Mouse (Mus musculus) neural tube, embryonic 11.5 days (tissue): ENCODE results near the gene Gm17571. TPM values are rescaled to one million over a fixed set of nuclear protein-coding genes. Genes with fewer than 3 reads are reported as not detected.

Experiments used
- ATAC-seq: fragments of 200-750 bp; cut with Nextera tagmentation; 2 replicates; pipeline ENCODE4 v1.8.0; 2017; ENCODE audit warnings: moderate number of reproducible peaks, mild to moderate bottlenecking, moderate TSS enrichment, moderate library complexity; ENCODE audit not compliant: insufficient read depth, low FRiP score, low TSS enrichment
- DNase-seq: peaks from one replicate; pipeline ENCODE4 v3.0.0-alpha.2; 2015; ENCODE audit warnings: low spot score
- H3K27ac ChIP-seq: fragments of 300-500 bp; sonication (generic); 2 replicates; pipeline ENCODE4 v1.5.1; 2014; ENCODE audit warnings: low read depth, mild to moderate bottlenecking, low read length
- H3K27me3 ChIP-seq: fragments of 300-500 bp; sonication (generic); 2 replicates; pipeline ENCODE4 v1.6.1; 2014; ENCODE audit warnings: mild to moderate bottlenecking, low read length, mixed read lengths; ENCODE audit not compliant: control insufficient read depth, insufficient read depth
- H3K36me3 ChIP-seq: fragments of 300-500 bp; sonication (generic); 2 replicates; pipeline ENCODE4 v1.6.1; 2014; ENCODE audit warnings: mild to moderate bottlenecking, low read length, moderate library complexity, mixed read lengths; ENCODE audit not compliant: control insufficient read depth, insufficient read depth
- H3K4me1 ChIP-seq: fragments of 300-500 bp; sonication (generic); 2 replicates; pipeline ENCODE4 v1.6.1; 2014; ENCODE audit warnings: low read length, mixed read lengths; ENCODE audit not compliant: control insufficient read depth, insufficient read depth
- H3K4me2 ChIP-seq: fragments of 300-500 bp; sonication (generic); 2 replicates; pipeline ENCODE4 v1.6.1; 2014; ENCODE audit warnings: low read depth, mild to moderate bottlenecking, moderate library complexity
- H3K4me3 ChIP-seq: fragments of 300-500 bp; sonication (generic); 2 replicates; pipeline ENCODE4 v1.5.1; 2014; ENCODE audit warnings: low read depth, low read length
- H3K9ac ChIP-seq: fragments of 300-500 bp; sonication (generic); 2 replicates; pipeline ENCODE4 v1.6.1; 2014; ENCODE audit warnings: mild to moderate bottlenecking, low read length
- H3K9me3 ChIP-seq: fragments of 300-500 bp; sonication (generic); 2 replicates; pipeline ENCODE4 v1.6.1; 2016; ENCODE audit warnings: low read length; ENCODE audit not compliant: control insufficient read depth
- WGBS: fragments of 180-500 bp; shearing (Covaris S2); extraction: QIAGEN DNeasy Blood & Tissue Kit; methylation state at CpG from one replicate; pipeline ENCODE4 v1.1.7; 2014; 5-methylcytosine and 5-hydroxymethylcytosine counted together
- polyA plus RNA-seq: library from polyadenylated mRNA; unstranded; fragments of >200 nt; fragmentation: Nextera tagmentation; extraction: Ambion mirVana; gene quantifications from 2 replicates; pipeline ENCODE4 v1.2.1, GENCODE M21; 2014

Gm17571 gene
- polyA plus RNA-seq, 1 experiment from 2014 or later = not detected

- no peaks in the 10 kb centered on the region; the same call in 1 of the 2 replicates for H3K4me1 ChIP-seq
- H3K27ac ChIP-seq = no peak overlapping the region
- no peak overlapping the region for H3K9ac ChIP-seq
- DNase-seq (no peak), ATAC-seq (no peak)
- no peaks in the 10 kb centered on the region for H3K9me3 ChIP-seq
- no peak overlapping the region for H3K4me2 ChIP-seq
- H3K36me3 ChIP-seq = no peaks in the 10 kb centered on the region
- WGBS = 50% methylated on average over 1 of the region's 1 CpGs
- H3K4me3 ChIP-seq = no peak overlapping the region
- H3K27me3 ChIP-seq = no peaks in the 10 kb centered on the region
Observed at GRCm38 (mm10) chr9:13443484-13444211, 2.9 kb downstream of the Gm17571 start.

GRCm38 (mm10) chr9:13442012-13442735 lies 4.4 kb downstream of the Gm17571 start:
- Histone ChIP-seq H3K27me3 (no peaks in the 10 kb centered on the region), H3K27ac (0 out of 2 replicates have a peak overlapping the region, but pooled peaks have one; percentile 20), H3K36me3 (no peaks in the 10 kb centered on the region), H3K4me1 (no peaks in the 10 kb centered on the region; the same call in 1 of the 2 replicates), H3K4me2 (no peak overlapping the region), H3K9me3 (no peaks in the 10 kb centered on the region), H3K4me3 (no peak overlapping the region), H3K9ac (no peak overlapping the region)
- ATAC-seq = no peak
- 83% methylated on average over 13 of the region's 13 CpGs for WGBS
- no peak for DNase-seq

GRCm38 (mm10) chr9:13440911-13441310 lies 5.6 kb downstream of the Gm17571 start:
- no peak for DNase-seq
- Histone ChIP-seq H3K9me3 (no peaks in the 10 kb centered on the region), H3K4me2 (no peak overlapping the region), H3K36me3 (no peaks in the 10 kb centered on the region), H3K9ac (no peak overlapping the region), H3K4me3 (no peak overlapping the region), H3K27ac (no peak overlapping the region), H3K4me1 (no peaks in the 10 kb centered on the region; the same call in 1 of the 2 replicates), H3K27me3 (no peaks in the 10 kb centered on the region)
- no peak for ATAC-seq
- 80% methylated on average over 6 of the region's 6 CpGs for WGBS

GRCm38 (mm10) chr9:13433501-13434090 lies 13.0 kb downstream of the Gm17571 start:
- 94% methylated on average over 6 of the region's 6 CpGs for WGBS
- no peaks in the 10 kb centered on the region for H3K27me3 ChIP-seq
- DNase-seq (no peak), ATAC-seq (no peak)
- no peak overlapping the region for H3K4me3 ChIP-seq
- no peaks in the 10 kb centered on the region for H3K9me3 ChIP-seq
- H3K9ac ChIP-seq = no peak overlapping the region
- no peak overlapping the region for H3K27ac ChIP-seq
- no peaks in the 10 kb centered on the region for H3K36me3 ChIP-seq
- H3K4me2 ChIP-seq = no peak overlapping the region
- peaks cover 2% of the 10 kb centered on the region; the same call in 1 of the 2 replicates for H3K4me1 ChIP-seq

GRCm38 (mm10) chr9:13431646-13432045 lies 14.9 kb downstream of the Gm17571 start:
- Histone ChIP-seq H3K36me3 (no peaks in the 10 kb centered on the region), H3K9me3 (no peaks in the 10 kb centered on the region), H3K27ac (no peak overlapping the region), H3K4me1 (peaks cover 5% of the 10 kb centered on the region; the same call in 1 of the 2 replicates), H3K27me3 (no peaks in the 10 kb centered on the region), H3K9ac (no peak overlapping the region), H3K4me2 (no peak overlapping the region), H3K4me3 (no peak overlapping the region)
- no peak for DNase-seq
- 90% methylated on average over 3 of the region's 3 CpGs for WGBS
- ATAC-seq = no peak

- no peak overlapping the region for H3K9ac ChIP-seq
- H3K36me3 ChIP-seq = no peaks in the 10 kb centered on the region
- H3K4me2 ChIP-seq = no peak overlapping the region
- DNase-seq (no peak), ATAC-seq (no peak)
- H3K27me3 ChIP-seq = no peaks in the 10 kb centered on the region
- peaks cover 8% of the 10 kb centered on the region; the same call in 1 of the 2 replicates for H3K4me1 ChIP-seq
- no peak overlapping the region for H3K27ac ChIP-seq
- no peaks in the 10 kb centered on the region for H3K9me3 ChIP-seq
- H3K4me3 ChIP-seq = no peak overlapping the region
Observed at GRCm38 (mm10) chr9:13430744-13431143, 15.8 kb downstream of the Gm17571 start.

- WGBS = 89% methylated on average over 6 of the region's 6 CpGs
- DNase-seq (no peak), ATAC-seq (no peak)
- no peaks in the 10 kb centered on the region for H3K27me3 ChIP-seq
- peaks cover 8% of the 10 kb centered on the region; the same call in 1 of the 2 replicates for H3K4me1 ChIP-seq
- H3K36me3 ChIP-seq = no peaks in the 10 kb centered on the region
- H3K9me3 ChIP-seq = no peaks in the 10 kb centered on the region
- H3K4me3 ChIP-seq = no peak overlapping the region
- no peak overlapping the region for H3K27ac ChIP-seq
- no peak overlapping the region for H3K4me2 ChIP-seq
- no peak overlapping the region for H3K9ac ChIP-seq
Observed at GRCm38 (mm10) chr9:13430302-13430701, 16.3 kb downstream of the Gm17571 start.

GRCm38 (mm10) chr9:13429477-13430125 lies 17.0 kb downstream of the Gm17571 start:
- Histone ChIP-seq H3K4me3 (no peak overlapping the region), H3K9me3 (no peaks in the 10 kb centered on the region), H3K27me3 (no peaks in the 10 kb centered on the region), H3K9ac (no peak overlapping the region), H3K36me3 (no peaks in the 10 kb centered on the region), H3K27ac (no peak overlapping the region), H3K4me2 (no peak overlapping the region), H3K4me1 (peaks cover 8% of the 10 kb centered on the region; the same call in 1 of the 2 replicates)
- ATAC-seq (no peak), DNase-seq (no peak)
- WGBS = 55% methylated on average over 2 of the region's 2 CpGs
